Mouse (Mus musculus): ENCODE data around the gene Hoxa10. TPM values are rescaled to one million over a fixed set of nuclear protein-coding genes. Genes with fewer than 3 reads are reported as not detected.

The Hoxa10 gene
- polyA plus RNA-seq, 1 experiment from 2014 or later, result not detected

DNA sequence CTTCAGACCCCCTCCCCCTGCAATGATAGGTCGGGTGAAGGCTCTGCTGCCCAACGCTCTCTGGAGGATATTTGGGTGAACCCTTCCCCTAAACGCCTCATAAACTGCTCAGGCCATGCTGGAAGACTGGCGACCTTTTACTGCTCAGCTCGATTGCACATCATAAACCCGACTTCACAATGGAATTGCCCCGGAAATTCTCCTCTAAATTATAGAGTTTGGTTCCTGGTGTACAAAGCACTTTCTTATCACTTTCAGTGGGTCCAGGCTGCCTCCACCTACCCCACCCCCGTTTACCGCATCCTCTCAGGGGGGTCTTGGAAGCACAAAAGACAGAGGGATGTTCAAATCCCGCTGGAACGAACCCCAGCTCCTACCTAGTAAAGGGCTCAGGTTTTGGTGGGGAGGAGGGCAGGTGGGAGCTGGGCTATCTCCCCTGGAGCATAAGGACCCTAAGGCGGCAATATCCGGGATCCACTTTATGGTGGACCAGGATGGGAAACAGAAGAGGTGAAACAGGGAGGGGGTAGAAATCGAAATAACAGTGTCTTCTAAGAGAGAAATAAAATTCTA, 21.9 kb downstream of the Hoxa10 start:
- Histone ChIP-seq H3K4me1 (ENCODE audit: control insufficient read depth, insufficient read depth, low read length) (0 out of 2 replicates have a peak, but pooled peaks cover 3% of the 10 kb centered on the region), H3K4me3 (replicated peaks; ENCODE audit: low read depth, low read length) (no peak overlapping the region), H3K9me3 (ENCODE audit: control insufficient read depth, low read length) (no peaks in the 10 kb centered on the region), H3K9ac (replicated peaks; ENCODE audit: low read length) (no peak overlapping the region), H3K27ac (replicated peaks; ENCODE audit: low read depth, low read length) (no peak overlapping the region), H3K36me3 (ENCODE audit: control insufficient read depth, insufficient read depth, low read length) (no peaks in the 10 kb centered on the region), H3K4me2 (ENCODE audit: low read length) (no peak overlapping the region), H3K27me3 (ENCODE audit: control insufficient read depth, insufficient read depth, low read length) (peaks cover 98% of the 10 kb centered on the region)
- 5% methylated on average over 14 of the region's 14 CpGs for WGBS
- ATAC-seq (ENCODE audit: low FRiP score, low TSS enrichment) (no peak), DNase-seq (no peak)

DNA sequence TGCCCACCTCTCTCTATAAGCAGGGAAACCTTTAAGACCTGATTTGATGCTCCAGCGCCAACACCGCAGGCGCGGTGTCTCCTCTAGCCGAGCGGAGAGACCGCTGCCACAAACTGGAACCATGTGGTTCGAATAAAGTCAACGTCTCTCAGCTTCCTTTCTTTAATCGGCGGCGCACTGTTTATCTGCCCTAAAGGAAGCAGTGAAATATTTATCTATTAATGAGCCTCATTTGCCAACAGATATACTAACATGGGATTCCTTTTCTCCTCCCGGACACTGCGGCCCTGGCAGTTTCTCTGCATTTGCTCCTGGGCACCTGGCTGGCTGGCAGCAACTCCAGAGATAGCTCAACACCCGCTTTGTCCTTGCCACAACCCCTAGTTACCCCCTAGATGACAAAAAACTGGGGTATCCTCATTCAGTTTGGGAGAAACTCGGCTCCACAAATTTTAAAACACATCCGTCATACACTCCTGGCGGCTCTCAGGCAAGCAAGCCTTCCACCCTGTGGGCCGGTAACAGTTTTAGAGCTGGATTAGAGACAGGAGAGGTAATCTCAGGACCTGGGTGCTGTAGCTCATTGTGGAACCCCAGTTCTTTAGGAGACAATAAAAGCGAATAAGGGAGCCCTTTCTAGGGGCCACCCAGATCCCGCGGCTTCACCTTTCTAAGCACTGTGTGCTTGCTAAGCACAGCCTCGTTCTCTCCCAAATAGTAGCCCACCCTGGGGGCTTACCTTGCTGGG, 22.6 kb downstream of the Hoxa10 start:
- H3K9me3 ChIP-seq (ENCODE audit: control insufficient read depth, low read length), result no peaks in the 10 kb centered on the region
- 0 out of 2 replicates have a peak, but pooled peaks cover 3% of the 10 kb centered on the region for H3K4me1 ChIP-seq (ENCODE audit: control insufficient read depth, insufficient read depth, low read length)
- no peak overlapping the region for H3K4me3 ChIP-seq (replicated peaks; ENCODE audit: low read depth, low read length)
- no peak overlapping the region for H3K4me2 ChIP-seq (ENCODE audit: low read length)
- peaks cover 98% of the 10 kb centered on the region for H3K27me3 ChIP-seq (ENCODE audit: control insufficient read depth, insufficient read depth, low read length)
- no peak for ATAC-seq (ENCODE audit: low FRiP score, low TSS enrichment)
- no peak overlapping the region for H3K27ac ChIP-seq (replicated peaks; ENCODE audit: low read depth, low read length)
- no peak for DNase-seq
- no peak overlapping the region for H3K9ac ChIP-seq (replicated peaks; ENCODE audit: low read length)
- 4% methylated on average over 23 of the region's 23 CpGs for WGBS
- no peaks in the 10 kb centered on the region for H3K36me3 ChIP-seq (ENCODE audit: control insufficient read depth, insufficient read depth, low read length)

DNA sequence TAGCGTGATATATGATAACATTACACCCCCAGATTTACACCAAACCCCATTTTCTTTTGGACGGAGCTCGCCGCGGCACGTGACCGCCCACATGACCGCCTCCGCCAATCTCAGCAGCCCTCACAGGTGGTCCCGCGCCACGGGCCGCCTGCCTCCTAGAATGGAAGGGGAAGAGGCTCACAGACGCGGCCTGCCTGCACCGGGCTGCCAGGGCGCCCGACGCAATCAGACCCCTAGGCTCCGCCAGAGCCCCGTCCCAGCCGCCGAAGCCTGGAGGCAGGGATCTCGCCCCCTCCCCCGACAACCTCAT, 23.2 kb downstream of the Hoxa10 start:
- H3K27ac ChIP-seq (replicated peaks; ENCODE audit: low read depth, low read length), result no peak overlapping the region
- 0 out of 2 replicates have a peak, but pooled peaks cover 3% of the 10 kb centered on the region for H3K4me1 ChIP-seq (ENCODE audit: control insufficient read depth, insufficient read depth, low read length)
- under 1% methylated on average over 25 of the region's 25 CpGs for WGBS
- no peak overlapping the region for H3K9ac ChIP-seq (replicated peaks; ENCODE audit: low read length)
- DNase-seq (no peak), ATAC-seq (ENCODE audit: low FRiP score, low TSS enrichment) (no peak)
- H3K36me3 ChIP-seq (ENCODE audit: control insufficient read depth, insufficient read depth, low read length), result no peaks in the 10 kb centered on the region
- peak overlapping the region; percentile 15; the same call in 1 of the 2 replicates for H3K4me3 ChIP-seq (replicated peaks; ENCODE audit: low read depth, low read length)
- H3K27me3 ChIP-seq (ENCODE audit: control insufficient read depth, insufficient read depth, low read length), result peaks cover 98% of the 10 kb centered on the region
- no peaks in the 10 kb centered on the region for H3K9me3 ChIP-seq (ENCODE audit: control insufficient read depth, low read length)
- peak overlapping the region; percentile 28 for H3K4me2 ChIP-seq (ENCODE audit: low read length)

DNA sequence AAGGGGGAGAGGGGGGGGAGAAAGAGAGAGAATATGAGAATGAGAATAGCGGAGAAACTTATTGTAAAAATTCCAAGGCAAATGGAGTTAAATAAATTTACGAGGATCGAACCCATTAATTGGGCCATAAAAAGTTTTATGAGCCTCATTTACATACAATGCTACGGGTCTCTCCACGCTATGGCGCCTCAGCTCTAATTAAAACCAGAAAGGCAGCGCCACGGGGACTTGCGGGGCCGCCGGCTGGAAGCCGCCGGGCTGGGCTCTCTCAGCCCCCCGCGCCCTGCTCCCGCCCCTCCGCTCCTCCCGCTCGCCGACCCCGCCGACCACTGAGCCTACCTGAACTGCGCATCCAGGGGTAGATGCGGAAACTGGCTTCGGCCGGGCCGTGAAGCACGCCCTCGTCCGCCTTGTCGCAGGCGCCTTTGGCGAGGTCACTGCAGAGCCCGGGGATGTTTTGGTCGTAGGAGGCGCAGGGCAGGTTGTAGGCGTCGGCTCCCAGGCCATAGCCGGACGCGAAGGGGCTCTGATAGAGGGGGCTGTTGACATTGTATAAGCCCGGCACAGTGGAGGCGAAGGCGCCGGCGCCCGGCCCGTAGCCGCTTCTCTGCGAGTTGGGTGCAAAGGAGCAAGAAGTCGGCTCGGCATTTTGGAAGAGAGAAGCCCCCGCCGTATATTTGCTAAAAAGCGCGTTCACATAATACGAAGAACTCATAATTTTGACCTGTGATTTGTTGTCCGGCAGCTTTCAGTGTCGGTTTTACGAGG, 23.8 kb downstream of the Hoxa10 start:
- Histone ChIP-seq H3K9ac (replicated peaks; ENCODE audit: low read length) (no peak overlapping the region), H3K36me3 (ENCODE audit: control insufficient read depth, insufficient read depth, low read length) (no peaks in the 10 kb centered on the region), H3K4me3 (replicated peaks; ENCODE audit: low read depth, low read length) (peak overlapping the region; percentile 15; the same call in 1 of the 2 replicates), H3K27me3 (ENCODE audit: control insufficient read depth, insufficient read depth, low read length) (peaks cover 98% of the 10 kb centered on the region), H3K4me2 (ENCODE audit: low read length) (peak overlapping the region; percentile 28), H3K27ac (replicated peaks; ENCODE audit: low read depth, low read length) (no peak overlapping the region), H3K4me1 (ENCODE audit: control insufficient read depth, insufficient read depth, low read length) (0 out of 2 replicates have a peak, but pooled peaks cover 3% of the 10 kb centered on the region), H3K9me3 (ENCODE audit: control insufficient read depth, low read length) (no peaks in the 10 kb centered on the region)
- DNase-seq (no peak), ATAC-seq (ENCODE audit: low FRiP score, low TSS enrichment) (no peak)
- 2% methylated on average over 60 of the region's 60 CpGs for WGBS

DNA sequence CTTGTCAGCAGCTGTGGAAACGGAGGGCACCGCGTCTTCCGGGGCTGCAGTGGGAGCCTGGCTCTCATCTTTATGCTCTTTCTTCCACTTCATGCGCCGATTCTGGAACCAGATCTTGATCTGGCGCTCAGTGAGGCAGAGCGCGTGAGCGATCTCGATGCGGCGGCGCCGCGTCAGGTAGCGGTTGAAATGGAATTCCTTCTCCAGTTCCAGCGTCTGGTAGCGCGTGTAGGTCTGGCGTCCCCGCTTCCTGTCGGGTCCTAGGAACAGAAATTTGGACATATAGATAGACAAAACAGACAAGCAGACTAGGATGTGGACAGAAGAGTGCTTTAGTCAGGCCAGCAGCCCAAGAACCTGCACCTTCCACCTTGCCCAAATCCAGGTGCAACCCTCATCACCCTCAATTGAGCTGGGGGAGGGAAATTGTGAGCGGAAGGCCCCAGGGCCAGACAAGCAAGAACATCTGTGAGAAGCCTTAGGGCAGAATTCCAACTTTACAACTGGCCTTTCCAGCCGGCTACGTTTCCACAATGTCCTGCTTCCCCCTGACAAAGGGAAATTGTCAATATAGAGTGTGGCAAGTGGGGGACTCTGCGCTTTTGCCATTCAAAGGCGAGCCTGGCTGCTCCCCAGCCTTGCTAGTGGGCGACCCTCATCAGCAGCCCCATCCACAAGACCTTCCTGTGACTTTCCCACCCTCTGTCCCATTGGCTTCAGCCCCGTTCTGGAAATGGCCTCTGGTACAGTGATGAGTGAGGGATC, 24.7 kb downstream of the Hoxa10 start:
- Histone ChIP-seq H3K27me3 (ENCODE audit: control insufficient read depth, insufficient read depth, low read length) (peaks cover 99% of the 10 kb centered on the region), H3K4me2 (ENCODE audit: low read length) (no peak overlapping the region), H3K4me1 (ENCODE audit: control insufficient read depth, insufficient read depth, low read length) (0 out of 2 replicates have a peak, but pooled peaks cover 3% of the 10 kb centered on the region), H3K9me3 (ENCODE audit: control insufficient read depth, low read length) (no peaks in the 10 kb centered on the region), H3K36me3 (ENCODE audit: control insufficient read depth, insufficient read depth, low read length) (no peaks in the 10 kb centered on the region), H3K4me3 (replicated peaks; ENCODE audit: low read depth, low read length) (no peak overlapping the region), H3K9ac (replicated peaks; ENCODE audit: low read length) (no peak overlapping the region), H3K27ac (replicated peaks; ENCODE audit: low read depth, low read length) (no peak overlapping the region)
- DNase-seq (no peak), ATAC-seq (ENCODE audit: low FRiP score, low TSS enrichment) (no peak)
- WGBS, result 2% methylated on average over 30 of the region's 30 CpGs

DNA sequence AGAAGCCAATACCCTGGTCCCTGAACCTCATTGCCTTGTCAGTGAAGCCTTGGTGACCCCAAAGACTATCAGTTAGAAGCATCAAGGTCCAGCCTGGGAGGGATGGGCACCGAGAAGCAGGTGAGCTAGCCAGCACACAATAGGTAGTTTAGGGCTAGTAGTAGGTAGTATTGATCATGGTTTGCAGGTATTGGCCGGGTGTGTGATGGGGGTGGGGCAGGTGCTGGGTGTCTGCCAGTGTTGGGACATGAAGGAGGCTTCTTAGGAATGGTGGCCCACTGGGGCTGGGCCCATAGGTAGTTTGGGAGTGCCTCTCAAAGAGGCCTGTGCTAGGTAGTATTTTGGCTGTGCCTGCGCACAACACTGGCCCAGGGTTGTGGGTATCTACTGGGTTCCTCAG, 25.6 kb downstream of the Hoxa10 start:
- no peaks in the 10 kb centered on the region for H3K36me3 ChIP-seq (ENCODE audit: control insufficient read depth, insufficient read depth, low read length)
- no peak overlapping the region for H3K27ac ChIP-seq (replicated peaks; ENCODE audit: low read depth, low read length)
- 11% methylated on average over 3 of the region's 3 CpGs for WGBS
- DNase-seq, result no peak
- H3K4me2 ChIP-seq (ENCODE audit: low read length), result no peak overlapping the region
- no peak overlapping the region for H3K9ac ChIP-seq (replicated peaks; ENCODE audit: low read length)
- H3K9me3 ChIP-seq (ENCODE audit: control insufficient read depth, low read length), result no peaks in the 10 kb centered on the region
- H3K4me1 ChIP-seq (ENCODE audit: control insufficient read depth, insufficient read depth, low read length), result 0 out of 2 replicates have a peak, but pooled peaks cover 3% of the 10 kb centered on the region
- ATAC-seq (ENCODE audit: low FRiP score, low TSS enrichment), result no peak
- peaks cover 98% of the 10 kb centered on the region for H3K27me3 ChIP-seq (ENCODE audit: control insufficient read depth, insufficient read depth, low read length)
- H3K4me3 ChIP-seq (replicated peaks; ENCODE audit: low read depth, low read length), result no peak overlapping the region

DNA sequence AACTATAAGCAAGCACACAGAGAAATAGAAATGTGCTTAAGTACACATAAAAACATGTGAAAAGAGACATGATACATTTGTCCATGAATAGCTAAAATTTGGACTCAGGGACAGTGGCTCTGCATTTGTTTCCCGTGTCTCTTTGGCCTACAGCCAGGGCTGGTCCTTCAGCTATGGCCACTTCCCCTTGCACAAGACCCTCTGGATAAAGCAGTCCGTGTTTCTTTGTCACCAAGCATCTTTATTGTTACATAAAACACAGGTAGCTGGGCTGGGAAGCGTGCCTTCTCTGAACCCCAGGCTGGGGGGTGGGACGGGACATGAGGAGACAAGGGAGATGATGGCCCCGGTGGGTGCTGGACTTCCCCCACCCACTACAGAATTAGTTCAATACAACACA, 26.4 kb downstream of the Hoxa10 start:
- ATAC-seq (ENCODE audit: low FRiP score, low TSS enrichment) (no peak), DNase-seq (no peak)
- H3K27ac ChIP-seq (replicated peaks; ENCODE audit: low read depth, low read length), result no peak overlapping the region
- H3K4me3 ChIP-seq (replicated peaks; ENCODE audit: low read depth, low read length), result no peak overlapping the region
- no peaks in the 10 kb centered on the region for H3K9me3 ChIP-seq (ENCODE audit: control insufficient read depth, low read length)
- 0 out of 2 replicates have a peak, but pooled peaks cover 3% of the 10 kb centered on the region for H3K4me1 ChIP-seq (ENCODE audit: control insufficient read depth, insufficient read depth, low read length)
- peaks cover 98% of the 10 kb centered on the region for H3K27me3 ChIP-seq (ENCODE audit: control insufficient read depth, insufficient read depth, low read length)
- no peak overlapping the region for H3K9ac ChIP-seq (replicated peaks; ENCODE audit: low read length)
- H3K36me3 ChIP-seq (ENCODE audit: control insufficient read depth, insufficient read depth, low read length), result no peaks in the 10 kb centered on the region
- no peak overlapping the region for H3K4me2 ChIP-seq (ENCODE audit: low read length)
- 13% methylated on average over 5 of the region's 5 CpGs for WGBS
